Mouse (Mus musculus) forebrain, embryonic 16.5 days (tissue): ENCODE data around the gene Gls2. TPM values are rescaled to one million over a fixed set of nuclear protein-coding genes. Genes with fewer than 3 reads are reported as not detected.

Experiments
- ATAC-seq: fragments of 200-750 bp; cut with Nextera tagmentation; 2 replicates; pipeline ENCODE4 v1.8.0; 2017; ENCODE audit warnings: mild to moderate bottlenecking, moderate library complexity
- H3K27ac ChIP-seq: fragments of 300-500 bp; sonication (generic); 2 replicates; pipeline ENCODE4 v1.5.1; 2014; ENCODE audit warnings: low read length, control low read depth
- H3K27me3 ChIP-seq: fragments of 300-500 bp; sonication (generic); replicated peaks from 2 replicates; pipeline ENCODE4 v1.6.1; 2014; ENCODE audit warnings: low read length; ENCODE audit not compliant: control insufficient read depth, insufficient read depth
- H3K36me3 ChIP-seq: fragments of 300-500 bp; sonication (generic); 2 replicates; pipeline ENCODE4 v1.6.1; 2014; ENCODE audit not compliant: control insufficient read depth, insufficient read depth
- H3K4me1 ChIP-seq: fragments of 300-500 bp; sonication (generic); replicated peaks from 2 replicates; pipeline ENCODE4 v1.6.1; 2014; ENCODE audit warnings: low read length; ENCODE audit not compliant: control insufficient read depth, insufficient read depth
- H3K4me2 ChIP-seq: fragments of 300-500 bp; sonication (generic); 2 replicates; pipeline ENCODE4 v1.6.1; 2014; ENCODE audit warnings: mild to moderate bottlenecking, low read length, control low read depth
- H3K4me3 ChIP-seq: fragments of 300-500 bp; sonication (generic); replicated peaks from 2 replicates; pipeline ENCODE4 v1.5.1; 2014; ENCODE audit warnings: mild to moderate bottlenecking, low read length, control low read depth
- H3K9ac ChIP-seq: fragments of 300-500 bp; sonication (generic); replicated peaks from 2 replicates; pipeline ENCODE4 v1.6.1; 2014; ENCODE audit warnings: low read depth, low read length, control low read depth
- H3K9me3 ChIP-seq: fragments of 300-500 bp; sonication (generic); 2 replicates; pipeline ENCODE4 v1.6.1; 2016; ENCODE audit warnings: low read length; ENCODE audit not compliant: control insufficient read depth
- WGBS: fragments of 180-500 bp; shearing (Covaris S2); extraction: QIAGEN DNeasy Blood & Tissue Kit; methylation state at CpG from one replicate; pipeline ENCODE4 v1.1.7; 2014; 5-methylcytosine and 5-hydroxymethylcytosine counted together
- polyA plus RNA-seq: library from polyadenylated mRNA; unstranded; fragments of >200 nt; fragmentation: Nextera tagmentation; extraction: Ambion mirVana; gene quantifications from 2 replicates; pipeline ENCODE4 v1.2.1, GENCODE M21; 2015

The Gls2 gene
- polyA plus RNA-seq, 1 experiment from 2014 or later, result 0.68 TPM

DNA sequence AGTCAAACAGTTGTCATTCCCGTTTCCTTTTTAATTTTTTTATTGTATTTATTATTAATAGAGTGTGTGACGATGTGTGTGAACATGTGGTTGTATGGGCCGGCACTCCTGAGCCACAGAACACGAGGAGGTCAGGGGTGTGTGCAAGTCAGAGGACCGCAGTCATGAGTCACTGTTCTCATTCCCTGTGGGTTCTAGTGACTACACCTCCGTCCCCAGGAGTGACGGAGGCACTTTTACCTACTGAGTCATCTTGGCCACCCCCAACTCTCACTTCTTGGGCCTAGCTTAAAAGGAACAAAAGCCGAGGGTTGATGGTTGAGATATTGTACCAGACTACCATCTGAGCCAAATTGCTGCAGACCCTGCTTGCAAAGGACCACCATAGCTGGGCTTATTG is 62.1 kb downstream of the Gls2 start:
- Histone ChIP-seq H3K27ac (no peak overlapping the region), H3K4me2 (no peak overlapping the region), H3K9me3 (no peaks in the 10 kb centered on the region), H3K27me3 (no peaks in the 10 kb centered on the region), H3K4me1 (no peaks in the 10 kb centered on the region), H3K4me3 (no peak overlapping the region), H3K36me3 (peaks cover 6% of the 10 kb centered on the region; the same call in 1 of the 2 replicates), H3K9ac (no peak overlapping the region)
- ATAC-seq, result no peak
- 94% methylated on average over 8 of the region's 8 CpGs for WGBS

- Histone ChIP-seq H3K4me3 (no peak overlapping the region), H3K27me3 (no peaks in the 10 kb centered on the region), H3K9me3 (no peaks in the 10 kb centered on the region), H3K9ac (no peak overlapping the region), H3K27ac (no peak overlapping the region), H3K36me3 (no peaks in the 10 kb centered on the region), H3K4me2 (no peak overlapping the region), H3K4me1 (no peaks in the 10 kb centered on the region)
- WGBS, result 94% methylated on average over 4 of the region's 4 CpGs
- ATAC-seq, result no peak
Observed at GRCm38 (mm10) chr10:128258953-128259352, 64.7 kb downstream of the Gls2 start.

Other genes starting within 250 kb of the Gls2 start
- not detected in 2 replicates for gene Hsd17b6, start 186.8 kb upstream of the Gls2 start, polyA plus RNA-seq
- 57.8 and 59.8 TPM in 2 replicates for gene Prim1, start 179.3 kb upstream of the Gls2 start, polyA plus RNA-seq
- gene Naca, start 158.9 kb upstream of the Gls2 start, polyA plus RNA-seq, result 545 and 574 TPM in 2 replicates
- gene Ptges3, start 135.5 kb upstream of the Gls2 start, polyA plus RNA-seq, result 395 and 436 TPM in 2 replicates
- 2,097 and 2,145 TPM in 2 replicates for gene Atp5b, start 111.2 kb upstream of the Gls2 start, polyA plus RNA-seq
- gene Baz2a, start 102.9 kb upstream of the Gls2 start, polyA plus RNA-seq, result 8.4 and 10.0 TPM in 2 replicates
- 8.5 and 9.5 TPM in 2 replicates for gene Rbms2, start 14.2 kb upstream of the Gls2 start, polyA plus RNA-seq
- gene Spryd4, start 17.4 kb downstream of the Gls2 start, polyA plus RNA-seq, result 16.6 and 18.0 TPM in 2 replicates
- gene Mip, start 31.4 kb downstream of the Gls2 start, polyA plus RNA-seq, result not detected in 2 replicates
- gene Timeless, start 37.6 kb downstream of the Gls2 start, polyA plus RNA-seq, result 29.4 and 32.2 TPM in 2 replicates
- gene Apon, start 59.6 kb downstream of the Gls2 start, polyA plus RNA-seq, result not detected in 2 replicates
- not detected in 2 replicates for gene Apof, start 74.2 kb downstream of the Gls2 start, polyA plus RNA-seq
- gene Stat2, start 76.1 kb downstream of the Gls2 start, polyA plus RNA-seq, result 18.7 and 23.3 TPM in 2 replicates
- gene Il23a, start 104.3 kb downstream of the Gls2 start, polyA plus RNA-seq, result 0.39 TPM in 1 of 2 replicates, not detected in the other
- gene Pan2, start 108.9 kb downstream of the Gls2 start, polyA plus RNA-seq, result 27.8 and 28.5 TPM in 2 replicates
- 190 and 195 TPM in 2 replicates for gene Cnpy2, start 128.0 kb downstream of the Gls2 start, polyA plus RNA-seq
- gene Cs, start 143.3 kb downstream of the Gls2 start, polyA plus RNA-seq, result 247 and 259 TPM in 2 replicates
- gene Coq10a, start 174.5 kb downstream of the Gls2 start, polyA plus RNA-seq, result 32.2 and 32.7 TPM in 2 replicates
- 11.3 and 13.2 TPM in 2 replicates for gene Ankrd52, start 182.7 kb downstream of the Gls2 start, polyA plus RNA-seq
- gene Slc39a5, start 206.8 kb downstream of the Gls2 start, polyA plus RNA-seq, result 0.10 and 0.25 TPM in 2 replicates
- 139 and 147 TPM in 2 replicates for gene Nabp2, start 217.0 kb downstream of the Gls2 start, polyA plus RNA-seq
- gene Rnf41, start 217.2 kb downstream of the Gls2 start, polyA plus RNA-seq, result 121 and 122 TPM in 2 replicates